Mouse (Mus musculus) neutrophil, adult 65 days (primary cell): Measurements from ENCODE around the gene Rfx8. TPM values are rescaled to one million over a fixed set of nuclear protein-coding genes. Genes with fewer than 3 reads are reported as not detected.

ENCODE experiments used
- total RNA-seq: library from RNA; stranded (reverse); gene quantifications from 2 replicates; pipeline ENCODE4 v1.2.4, GENCODE M21; 2023

Gene Rfx8
- total RNA-seq, result not detected in 2 replicates

GRCm38 (mm10) chr1:39720632-39721350 is at the start of gene Rfx8:
Gene Rfx8 (minus strand): TSS chr1:39720997.

GRCm38 (mm10) chr1:39651241-39651548 is 69.6 kb downstream of the Rfx8 start, which contains the start of gene Creg2:
Gene Creg2 (minus strand): TSS chr1:39651474.

Other genes starting within 250 kb of the Rfx8 start
- gene Tbc1d8, start 242.2 kb downstream of the Rfx8 start, total RNA-seq, result 130 and 163 TPM in 2 replicates
- 17.7 and 21.0 TPM in 2 replicates for gene Cnot11, start 186.0 kb downstream of the Rfx8 start, total RNA-seq
- 300 and 433 TPM in 2 replicates for gene Rnf149, start 143.6 kb downstream of the Rfx8 start, total RNA-seq
- gene Creg2, start 69.5 kb downstream of the Rfx8 start, total RNA-seq, result 0.07 and 0.09 TPM in 2 replicates
- not detected in 2 replicates for gene Gm3646, start 84.3 kb upstream of the Rfx8 start, total RNA-seq
- gene Map4k4, start 179.9 kb upstream of the Rfx8 start, total RNA-seq, result 250 and 294 TPM in 2 replicates